Mouse (Mus musculus) kidney, adult 10 weeks (tissue): ENCODE results near the gene 0610040J01Rik. TPM values are rescaled to one million over a fixed set of nuclear protein-coding genes. Genes with fewer than 3 reads are reported as not detected.

Experiments
- polyA plus RNA-seq: library from polyadenylated mRNA; stranded (reverse); fragments of 350-450 nt; fragmentation: Illumina TruSeq; extraction: RNeasy Lipid Tissue Mini Kit (QIAGEN cat#74804); gene quantifications from one replicate; pipeline ENCODE4 v1.2.3, GENCODE M21; 2014; ENCODE audit warnings: low read depth, low replicate concordance

The 0610040J01Rik gene
- polyA plus RNA-seq, result 30.8 TPM

GRCm38 (mm10) chr5:63811819-63812508 lies at the start of gene 0610040J01Rik:
Gene 0610040J01Rik (plus strand): TSS chr5:63812363.

Other genes with a start within 250 kb of the 0610040J01Rik start
- gene Nwd2, start 163.3 kb upstream of the 0610040J01Rik start, polyA plus RNA-seq, result not detected
- gene Rell1, start 156.5 kb downstream of the 0610040J01Rik start, polyA plus RNA-seq, result 15.0 TPM